Mouse (Mus musculus): ENCODE results near the gene Tanc2.

GRCm38 (mm10) chr11:105591905-105592304 lies 2.1 kb downstream of the Tanc2 start:
- TF ChIP-seq GATA1 (IDR thresholded peaks at IDR 0.05; ENCODE audit: low read depth, low read length): no peak
- TF ChIP-seq CTCF (IDR thresholded peaks at IDR 0.05 in 2 of 3, conservative IDR thresholded peaks at IDR 0.05 in 1 of 3; ENCODE audit: control insufficient read depth in 1 of 3, insufficient read depth in 1 of 3, low read depth in 2 of 3, low read length in 3 of 3, poor library complexity in 1 of 3, severe bottlenecking in 1 of 3): peak; percentile 27 to 98 (median 31); a peak in 4 of 6 replicates
- TF ChIP-seq E2F4 (IDR thresholded peaks at IDR 0.05; ENCODE audit: borderline replicate concordance, low read depth, low read length): no peak
- TF ChIP-seq POLR2A (IDR thresholded peaks at IDR 0.05; ENCODE audit: control insufficient read depth in 1 of 2, insufficient read depth in 1 of 2, low read depth in 1 of 2, low read length in 2 of 2, poor library complexity in 1 of 2): no peak
- TF ChIP-seq EP300 (IDR thresholded peaks at IDR 0.05; ENCODE audit: low read depth in 1 of 2, low read length in 2 of 2): no peak
- peak; percentile 73 for TF ChIP-seq ZC3H11A (IDR thresholded peaks at IDR 0.05; ENCODE audit: low read depth, low read length)
- no peak for TF ChIP-seq UBTF (IDR thresholded peaks at IDR 0.05; ENCODE audit: borderline replicate concordance, insufficient read depth, low read depth, low read length)
- no peak for TF ChIP-seq NELFE (IDR thresholded peaks at IDR 0.05; ENCODE audit: low read depth, low read length)

All from MEL (cell line).